Mouse (Mus musculus) kidney, adult 8-10 months (tissue): ENCODE results near the gene Ccdc63.
"Not testable (repeated sequence)": the region's sequence is repeated elsewhere in the genome, so short reads cannot be mapped to it uniquely, and the experiment has no call there.

Experiments
- DNase-seq, 2 experiments: peaks; one replicate each; pipeline ENCODE4 v3.0.0; 2022

Ccdc63 gene

GRCm38 (mm10) chr5:122140723-122141122 is at the start of gene Ccdc63:
TSS of gene Ccdc63 (minus strand) at chr5:122140823.
- no peak for DNase-seq

- DNase-seq = no peak
Observed at GRCm38 (mm10) chr5:122189115-122189514, 48.5 kb upstream of the Ccdc63 start.

- not testable (repeated sequence) for DNase-seq
Observed at GRCm38 (mm10) chr5:122184858-122185257, 44.2 kb upstream of the Ccdc63 start.

- no peak for DNase-seq
Observed at GRCm38 (mm10) chr5:122184283-122184806, 43.7 kb upstream of the Ccdc63 start.

- no peak for DNase-seq
Observed at GRCm38 (mm10) chr5:122179665-122180064, 39.0 kb upstream of the Ccdc63 start.

GRCm38 (mm10) chr5:122176398-122176797 is 35.8 kb upstream of the Ccdc63 start:
- no peak for DNase-seq

- no peak for DNase-seq
Observed at GRCm38 (mm10) chr5:122175961-122176360, 35.3 kb upstream of the Ccdc63 start.

GRCm38 (mm10) chr5:122175402-122175801 is 34.8 kb upstream of the Ccdc63 start:
- no peak for DNase-seq

GRCm38 (mm10) chr5:122171058-122171457 is 30.4 kb upstream of the Ccdc63 start:
- peak in 1 of 2 experiments; percentile 34 for DNase-seq

GRCm38 (mm10) chr5:122168344-122169069 is 27.9 kb upstream of the Ccdc63 start:
- DNase-seq = peak; percentile 32 to 37

- DNase-seq = no peak
Observed at GRCm38 (mm10) chr5:122166636-122167161, 26.1 kb upstream of the Ccdc63 start.

GRCm38 (mm10) chr5:122165233-122165915 is 24.8 kb upstream of the Ccdc63 start:
- DNase-seq = peak in 1 of 2 experiments; percentile 38

- DNase-seq = no peak
Observed at GRCm38 (mm10) chr5:122164011-122164410, 23.4 kb upstream of the Ccdc63 start.

GRCm38 (mm10) chr5:122163194-122163593 is 22.6 kb upstream of the Ccdc63 start:
- peak; percentile 37 to 42 for DNase-seq

GRCm38 (mm10) chr5:122158557-122159515 is 18.2 kb upstream of the Ccdc63 start:
- no peak for DNase-seq

GRCm38 (mm10) chr5:122157827-122158381 is 17.3 kb upstream of the Ccdc63 start, which contains the start of gene Ppp1cc:
TSS of gene Ppp1cc (plus strand) at chr5:122158278.
- peak; percentile 88 to 90 for DNase-seq

GRCm38 (mm10) chr5:122156486-122156885 is 15.9 kb upstream of the Ccdc63 start:
- DNase-seq = no peak

GRCm38 (mm10) chr5:122155613-122156012 is 15.0 kb upstream of the Ccdc63 start:
- DNase-seq = no peak

- DNase-seq = no peak
Observed at GRCm38 (mm10) chr5:122154782-122155181, 14.2 kb upstream of the Ccdc63 start.

- no peak for DNase-seq
Observed at GRCm38 (mm10) chr5:122154006-122154405, 13.4 kb upstream of the Ccdc63 start.

- not testable (repeated sequence) for DNase-seq
Observed at GRCm38 (mm10) chr5:122152508-122152907, 11.9 kb upstream of the Ccdc63 start.

GRCm38 (mm10) chr5:122149259-122149658 is 8.6 kb upstream of the Ccdc63 start:
- DNase-seq = no peak
